Mouse (Mus musculus) ES-Bruce4 (cell line): Measurements from ENCODE around the gene Gm45837. TPM values are rescaled to one million over a fixed set of nuclear protein-coding genes. Genes with fewer than 3 reads are reported as not detected.

Source experiments
- H3K27ac ChIP-seq: 2 replicates; pipeline ENCODE4 v1.5.1; 2012; ENCODE audit warnings: low read length, inconsistent platforms; ENCODE audit not compliant: insufficient read depth
- H3K27me3 ChIP-seq: 2 replicates; pipeline ENCODE4 v1.6.1; 2012; ENCODE audit warnings: mild to moderate bottlenecking, low read length, inconsistent platforms; ENCODE audit not compliant: control insufficient read depth, poor library complexity, insufficient read depth, severe bottlenecking
- H3K36me3 ChIP-seq: 2 replicates; pipeline ENCODE4 v1.6.1; 2012; ENCODE audit warnings: inconsistent platforms, mild to moderate bottlenecking, low read length, moderate library complexity; ENCODE audit not compliant: control insufficient read depth, poor library complexity, insufficient read depth, severe bottlenecking
- H3K4me1 ChIP-seq: one replicate; pipeline ENCODE4 v1.8.1; 2011; ENCODE audit warnings: low read length; ENCODE audit not compliant: control insufficient read depth, insufficient read depth
- H3K4me3 ChIP-seq: 2 replicates; pipeline ENCODE4 v1.5.1; 2011; ENCODE audit warnings: low read depth, mild to moderate bottlenecking, low read length
- H3K9ac ChIP-seq: 2 replicates; pipeline ENCODE4 v1.6.1; 2012; ENCODE audit warnings: low read depth, mild to moderate bottlenecking, inconsistent platforms; ENCODE audit not compliant: poor library complexity, severe bottlenecking
- H3K9me3 ChIP-seq: replicated peaks from 2 replicates; pipeline ENCODE4 v1.6.1; 2012; ENCODE audit warnings: mild to moderate bottlenecking, low read length, inconsistent platforms; ENCODE audit not compliant: control insufficient read depth, poor library complexity, insufficient read depth, severe bottlenecking
- CTCF ChIP-seq: IDR thresholded peaks from one replicate; pipeline ENCODE4 v1.8.1; 2011; ENCODE audit warnings: low read depth, low read length
- EP300 ChIP-seq: IDR thresholded peaks from 2 replicates; pipeline ENCODE4 v1.6.1; 2011; ENCODE audit warnings: low read depth, low read length; ENCODE audit not compliant: insufficient read depth
- POLR2A ChIP-seq: IDR thresholded peaks from one replicate; pipeline ENCODE4 v1.8.1; 2011; ENCODE audit warnings: low read length; ENCODE audit not compliant: insufficient read depth
- polyA plus RNA-seq: library from polyadenylated mRNA; stranded (reverse); fragments of >200 nt; gene quantifications from 2 replicates; pipeline ENCODE4 v1.2.4, GENCODE M21; 2011; ENCODE audit warnings: low read depth; ENCODE audit not compliant: missing spikeins, insufficient read depth, insufficient read length

Gm45837 gene
- polyA plus RNA-seq, 1 experiment: not detected

DNA sequence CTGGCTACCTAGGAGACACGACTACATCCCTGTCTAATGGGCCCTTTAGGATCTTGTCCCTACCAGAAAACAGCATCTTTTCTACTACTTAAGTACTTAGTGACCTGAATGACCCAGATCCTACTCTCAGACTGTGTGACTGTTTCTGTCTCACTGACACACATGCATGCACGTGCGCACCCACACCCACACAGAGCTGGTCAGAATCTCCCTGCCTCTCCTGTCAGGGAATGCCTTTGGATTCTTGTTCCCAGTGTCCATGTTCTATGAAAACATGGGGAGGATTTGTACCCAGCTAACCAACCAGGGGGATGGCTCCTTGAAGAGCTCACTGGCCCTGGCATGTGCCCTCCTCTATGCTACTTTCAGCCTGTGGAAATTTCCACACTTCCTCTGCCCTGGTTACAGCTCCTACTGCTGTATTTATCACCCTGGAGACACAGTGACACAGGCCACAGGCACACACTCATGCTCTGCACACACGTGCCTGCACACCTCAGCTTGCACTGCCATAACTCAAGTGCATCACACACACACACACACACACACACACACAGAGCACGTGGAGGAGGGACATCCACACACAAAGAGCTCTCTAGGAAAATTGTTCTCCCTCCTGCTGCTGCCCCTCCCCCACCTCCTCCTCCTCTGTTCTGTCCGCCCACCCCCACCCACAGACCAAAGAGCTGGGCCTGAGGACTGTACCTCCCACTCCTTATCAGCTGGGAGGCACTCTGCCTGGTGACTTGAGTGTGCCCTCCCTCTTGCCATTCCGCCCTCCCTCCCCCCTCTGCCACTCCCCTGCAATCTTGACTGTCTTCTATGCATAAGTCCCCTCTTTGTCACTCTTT lies 4.2 kb downstream of the Gm45837 start:
- Histone ChIP-seq H3K27ac (no peak overlapping the region), H3K9ac (no peak overlapping the region)
- TF ChIP-seq POLR2A: no peak
- TF ChIP-seq CTCF: no peak
- TF ChIP-seq EP300: no peak

DNA sequence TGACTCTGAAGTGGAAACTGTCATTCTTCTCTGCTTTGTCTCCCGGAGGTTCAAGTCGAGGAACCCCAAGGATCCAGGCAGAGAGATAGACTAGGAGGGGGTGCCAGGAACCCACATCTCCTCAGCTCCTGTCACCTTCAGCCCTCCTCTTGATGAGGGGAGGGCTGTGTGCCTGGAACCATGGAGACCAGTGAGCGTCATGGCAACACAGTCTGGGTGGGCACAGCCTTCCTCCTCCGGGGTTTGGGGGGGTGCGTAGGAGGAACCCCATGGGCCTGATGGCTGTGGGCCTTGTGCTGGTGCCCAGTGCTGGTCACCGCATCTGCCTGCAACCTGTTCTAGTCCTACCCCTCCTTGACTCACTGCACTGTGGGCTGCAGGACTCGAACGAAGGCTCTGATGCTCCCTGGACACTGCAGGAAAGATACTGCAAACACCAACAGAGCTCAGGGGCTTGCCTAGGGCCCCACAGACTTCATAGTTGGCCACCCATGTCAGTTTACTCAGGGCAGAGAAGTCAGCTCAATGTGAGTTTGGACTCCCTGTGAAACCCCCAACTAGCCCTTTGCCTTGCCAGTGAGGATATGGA lies 4.9 kb downstream of the Gm45837 start:
- H3K9me3 ChIP-seq: no peaks in the 10 kb centered on the region
- TF ChIP-seq EP300 (no peak), CTCF (no peak), POLR2A (no peak)
- no peaks in the 10 kb centered on the region for H3K4me1 ChIP-seq
- no peak overlapping the region for H3K9ac ChIP-seq
- no peak overlapping the region for H3K4me3 ChIP-seq
- H3K36me3 ChIP-seq: no peaks in the 10 kb centered on the region
- no peak overlapping the region for H3K27ac ChIP-seq
- H3K27me3 ChIP-seq: no peaks in the 10 kb centered on the region

More for the DNA sequence above, 4.2 kb downstream of the Gm45837 start:
- no peaks in the 10 kb centered on the region for H3K27me3 ChIP-seq
- H3K4me3 ChIP-seq: no peak overlapping the region
- H3K4me1 ChIP-seq: no peaks in the 10 kb centered on the region
- H3K9me3 ChIP-seq: no peaks in the 10 kb centered on the region
- no peaks in the 10 kb centered on the region for H3K36me3 ChIP-seq

DNA sequence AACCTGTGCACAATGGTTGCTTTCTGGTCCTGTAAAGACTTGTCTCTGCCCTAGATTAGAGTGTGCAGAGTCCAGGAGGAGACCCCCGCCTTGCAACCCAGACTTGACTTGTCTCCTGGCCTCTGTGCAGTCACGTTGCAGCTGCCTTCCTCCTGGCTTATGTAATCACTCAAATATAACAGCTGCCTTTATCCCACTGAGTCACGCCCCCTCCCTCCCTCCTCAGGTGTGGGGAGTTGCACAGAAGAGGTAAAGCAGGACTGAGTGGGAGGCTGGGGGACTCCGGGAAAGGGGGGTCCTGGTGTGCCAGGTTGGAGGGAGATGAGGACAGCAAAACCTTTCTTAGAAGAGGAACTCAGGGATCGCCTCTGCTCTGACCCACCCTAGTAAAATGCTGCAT lies 5.7 kb downstream of the Gm45837 start:
- no peaks in the 10 kb centered on the region for H3K9me3 ChIP-seq
- no peaks in the 10 kb centered on the region for H3K4me1 ChIP-seq
- TF ChIP-seq CTCF (no peak), POLR2A (no peak), EP300 (no peak)
- no peaks in the 10 kb centered on the region for H3K36me3 ChIP-seq
- H3K27me3 ChIP-seq: no peaks in the 10 kb centered on the region
- no peak overlapping the region for H3K27ac ChIP-seq
- no peak overlapping the region for H3K9ac ChIP-seq
- no peak overlapping the region for H3K4me3 ChIP-seq

DNA sequence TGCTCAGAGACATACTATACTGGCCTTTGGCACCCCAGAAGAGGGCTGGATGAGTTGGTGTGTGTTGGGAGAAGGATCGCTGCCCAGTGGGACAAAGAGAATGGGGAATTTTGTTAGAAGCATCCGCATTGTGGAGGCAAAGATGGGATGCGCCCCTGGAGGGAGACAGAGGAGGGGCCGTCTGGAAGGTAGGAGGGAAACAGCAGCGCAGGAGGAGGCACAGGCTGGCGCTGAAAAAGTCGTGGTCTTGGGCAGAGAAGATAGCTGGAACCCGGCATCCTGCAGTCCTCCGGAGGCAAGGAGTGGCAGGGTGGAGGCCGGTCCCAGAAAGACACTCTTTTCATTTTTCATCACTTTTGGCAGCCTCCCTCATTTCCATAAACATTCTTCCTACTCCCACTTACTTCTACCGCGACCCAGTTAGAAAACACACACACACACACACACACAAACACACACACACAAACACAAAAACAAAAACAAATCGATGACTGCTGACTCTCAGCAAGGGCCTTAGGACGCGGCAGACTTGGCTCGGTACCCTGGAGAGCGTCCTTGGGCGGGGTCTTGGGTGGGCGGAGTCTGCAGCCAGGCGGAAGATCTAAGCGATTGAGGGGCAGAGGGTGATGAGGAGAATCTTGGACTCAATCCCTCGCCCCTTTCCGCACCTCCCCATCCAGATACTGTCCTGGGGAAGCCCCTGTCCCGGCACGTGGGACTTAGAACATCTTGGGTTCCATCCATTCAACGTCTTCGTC lies 8.5 kb downstream of the Gm45837 start:
- H3K4me3 ChIP-seq: no peak overlapping the region
- H3K27ac ChIP-seq: no peak overlapping the region
- H3K4me1 ChIP-seq: no peaks in the 10 kb centered on the region
- no peak overlapping the region for H3K9ac ChIP-seq
- no peaks in the 10 kb centered on the region for H3K9me3 ChIP-seq
- TF ChIP-seq CTCF (no peak), POLR2A (no peak), EP300 (no peak)
- H3K36me3 ChIP-seq: no peaks in the 10 kb centered on the region
- no peaks in the 10 kb centered on the region for H3K27me3 ChIP-seq

DNA sequence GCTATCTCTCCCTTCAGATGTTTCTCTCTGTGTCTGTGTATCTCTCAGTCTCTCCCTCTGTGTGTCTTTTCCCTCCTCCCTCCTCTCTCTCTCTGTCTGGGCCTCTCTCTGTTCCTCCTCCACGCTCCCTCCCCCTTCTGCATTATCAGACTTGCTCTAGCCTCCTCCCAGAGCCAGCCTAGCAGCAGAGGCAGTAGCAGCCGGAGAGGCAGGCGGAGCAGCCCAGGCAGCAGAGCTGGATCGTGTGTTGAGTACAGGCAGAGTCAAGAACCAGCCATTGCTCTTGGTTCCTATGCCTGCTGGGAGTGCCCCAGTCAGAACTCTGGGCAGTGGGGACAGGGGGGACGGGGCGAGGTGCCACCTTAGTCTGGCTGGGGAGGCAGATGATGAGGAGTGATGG lies 10.8 kb downstream of the Gm45837 start, which contains the start of gene Pde2a:
TSS of gene Pde2a (plus strand) at position 163 of the 400 bp plus-strand sequence.
- H3K9ac ChIP-seq: no peak within 1 kb of the TSS
- no peak within 1 kb of the TSS for H3K27ac ChIP-seq
- no peaks in the 10 kb centered on the region for H3K4me1 ChIP-seq
- H3K9me3 ChIP-seq: no peaks in the 10 kb centered on the region
- no peaks in the 10 kb centered on the region for H3K27me3 ChIP-seq
- H3K4me3 ChIP-seq: no peak within 1 kb of the TSS
- H3K36me3 ChIP-seq: no peaks in the 10 kb centered on the region
- TF ChIP-seq POLR2A (no peak), EP300 (no peak), CTCF (no peak)

DNA sequence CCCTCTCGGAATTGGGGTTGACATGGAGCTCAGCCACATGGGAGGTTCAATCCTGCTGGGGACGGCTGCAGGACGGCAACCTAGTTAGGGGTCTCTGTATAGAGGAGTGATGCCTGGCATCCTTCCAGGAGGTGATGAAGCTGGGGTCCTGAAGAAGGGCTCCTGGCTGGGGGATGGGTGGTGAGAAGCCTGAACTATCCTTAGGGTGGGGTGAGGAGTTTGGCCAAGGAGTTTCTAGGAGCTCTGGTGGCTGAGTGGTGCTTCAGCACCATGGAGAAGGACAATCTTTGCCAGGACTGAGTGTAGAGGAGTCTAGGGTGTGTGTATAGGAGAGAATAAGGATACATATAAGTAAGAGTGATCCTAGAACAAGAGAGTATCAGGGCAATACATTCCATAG lies 11.4 kb downstream of the Gm45837 start:
- no peaks in the 10 kb centered on the region for H3K36me3 ChIP-seq
- no peaks in the 10 kb centered on the region for H3K27me3 ChIP-seq
- H3K9me3 ChIP-seq: no peaks in the 10 kb centered on the region
- H3K4me3 ChIP-seq: no peak overlapping the region
- no peak for TF ChIP-seq POLR2A
- no peak for TF ChIP-seq EP300
- TF ChIP-seq CTCF: no peak
- no peaks in the 10 kb centered on the region for H3K4me1 ChIP-seq
- no peak overlapping the region for H3K9ac ChIP-seq
- H3K27ac ChIP-seq: no peak overlapping the region
